Mouse (Mus musculus) thymus, adult 2 months (tissue): ENCODE data around the gene P4htm. TPM values are rescaled to one million over a fixed set of nuclear protein-coding genes. Genes with fewer than 3 reads are reported as not detected.
"Not testable (repeated sequence)": the region's sequence is repeated elsewhere in the genome, so short reads cannot be mapped to it uniquely, and the experiment has no call there.

Experiments used
- DNase-seq: peaks from one replicate; pipeline ENCODE4 v3.0.0; 2021
- H3K27ac ChIP-seq: fragments of 200-500 bp; 2 replicates; pipeline ENCODE4 v1.5.1; 2012; ENCODE audit warnings: low read length, control low read depth; ENCODE audit not compliant: control insufficient read depth, insufficient read depth
- H3K27me3 ChIP-seq: fragments of 200-500 bp; 2 replicates; pipeline ENCODE4 v1.6.1; 2012; ENCODE audit warnings: mild to moderate bottlenecking, low read length, moderate library complexity, mixed read lengths; ENCODE audit not compliant: control insufficient read depth, insufficient read depth
- H3K36me3 ChIP-seq: fragments of 200-500 bp; 2 replicates; pipeline ENCODE4 v1.6.1; 2012; ENCODE audit warnings: mild to moderate bottlenecking, low read length, moderate library complexity; ENCODE audit not compliant: control insufficient read depth, insufficient read depth
- H3K4me1 ChIP-seq: fragments of 200-500 bp; replicated peaks from 2 replicates; pipeline ENCODE4 v1.6.1; 2012; ENCODE audit warnings: low read length; ENCODE audit not compliant: control insufficient read depth, insufficient read depth
- H3K4me3 ChIP-seq: fragments of 200-500 bp; 2 replicates; pipeline ENCODE4 v1.5.1; 2012; ENCODE audit warnings: mild to moderate bottlenecking, low read length, control low read depth, moderate library complexity; ENCODE audit not compliant: control insufficient read depth, insufficient read depth
- CTCF ChIP-seq: fragments of 200-500 bp; IDR thresholded peaks from 2 replicates; pipeline ENCODE4 v1.5.1; 2012; ENCODE audit warnings: mild to moderate bottlenecking, control low read depth, low read length, moderate library complexity, borderline replicate concordance; ENCODE audit not compliant: control insufficient read depth, poor library complexity, insufficient read depth; ENCODE audit errors: extremely low read depth
- POLR2A ChIP-seq: fragments of 200-500 bp; IDR thresholded peaks from 2 replicates; pipeline ENCODE4 v1.6.1; 2012; ENCODE audit warnings: mild to moderate bottlenecking, low read length, control low read depth, moderate library complexity; ENCODE audit not compliant: control insufficient read depth, poor library complexity, insufficient read depth; ENCODE audit errors: extremely low read depth
- whole genome bisulfite sequencing: fragments of 180-500 bp; shearing (Covaris S2); methylation state at CpG from one replicate; pipeline ENCODE4 v1.1.7; 2018; 5-methylcytosine and 5-hydroxymethylcytosine counted together
- polyA plus RNA-seq: library from polyadenylated mRNA; depleted of rRNA; stranded (reverse); fragments of >200 nt; gene quantifications from 2 replicates; pipeline ENCODE4 v1.2.3, GENCODE M21; 2012

P4htm gene
- polyA plus RNA-seq, 1 experiment, result 10.5 TPM

GRCm38 (mm10) chr9:108630683-108631082 is 33.2 kb upstream of the P4htm start:
- Histone ChIP-seq H3K36me3 (0 out of 2 replicates have a peak, but pooled peaks cover 3% of the 10 kb centered on the region), H3K4me1 (no peaks in the 10 kb centered on the region), H3K27ac (no peak overlapping the region), H3K27me3 (no peaks in the 10 kb centered on the region), H3K4me3 (no peak overlapping the region)
- WGBS, result 4% methylated on average over 1 of the region's 1 CpGs
- TF ChIP-seq POLR2A (no peak), CTCF (no peak)
- no peak for DNase-seq

GRCm38 (mm10) chr9:108628141-108628540 is 30.7 kb upstream of the P4htm start:
- Histone ChIP-seq H3K36me3 (0 out of 2 replicates have a peak, but pooled peaks cover 3% of the 10 kb centered on the region), H3K4me1 (no peaks in the 10 kb centered on the region), H3K4me3 (no peak overlapping the region), H3K27ac (no peak overlapping the region), H3K27me3 (no peaks in the 10 kb centered on the region)
- no peak for DNase-seq
- TF ChIP-seq POLR2A (no peak), CTCF (no peak)
- 33% methylated on average over 4 of the region's 4 CpGs for WGBS

- no peak overlapping the region for H3K27ac ChIP-seq
- no peak for DNase-seq
- H3K4me3 ChIP-seq, result no peak overlapping the region
- WGBS, result 84% methylated on average over 2 of the region's 2 CpGs
- H3K27me3 ChIP-seq, result no peaks in the 10 kb centered on the region
- no peaks in the 10 kb centered on the region for H3K4me1 ChIP-seq
- TF ChIP-seq CTCF (no peak), POLR2A (no peak)
- H3K36me3 ChIP-seq, result 0 out of 2 replicates have a peak, but pooled peaks cover 3% of the 10 kb centered on the region
These were observed 29.0 kb upstream of the P4htm start for GRCm38 (mm10) chr9:108626498-108626897.

GRCm38 (mm10) chr9:108617301-108617700 is 19.8 kb upstream of the P4htm start:
- TF ChIP-seq POLR2A (no peak), CTCF (no peak)
- 10% methylated on average over 1 of the region's 1 CpGs for WGBS
- H3K4me1 ChIP-seq, result 0 out of 2 replicates have a peak, but pooled peaks cover 4% of the 10 kb centered on the region
- no peak overlapping the region for H3K4me3 ChIP-seq
- no peak overlapping the region for H3K27ac ChIP-seq
- H3K36me3 ChIP-seq, result peaks cover 46% of the 10 kb centered on the region
- no peaks in the 10 kb centered on the region for H3K27me3 ChIP-seq
- no peak for DNase-seq

GRCm38 (mm10) chr9:108611488-108611887 is 14.0 kb upstream of the P4htm start:
- DNase-seq, result no peak
- H3K36me3 ChIP-seq, result peaks cover 90% of the 10 kb centered on the region
- 0 out of 2 replicates have a peak, but pooled peaks cover under 1% of the 10 kb centered on the region for H3K4me1 ChIP-seq
- no peak overlapping the region for H3K4me3 ChIP-seq
- no peak overlapping the region for H3K27ac ChIP-seq
- no peak for TF ChIP-seq POLR2A
- no peak for TF ChIP-seq CTCF
- H3K27me3 ChIP-seq, result no peaks in the 10 kb centered on the region
- 95% methylated on average over 10 of the region's 10 CpGs for WGBS

GRCm38 (mm10) chr9:108608889-108609288 is 11.4 kb upstream of the P4htm start:
- Histone ChIP-seq H3K4me1 (no peaks in the 10 kb centered on the region), H3K27me3 (no peaks in the 10 kb centered on the region), H3K27ac (no peak overlapping the region), H3K36me3 (peaks cover 95% of the 10 kb centered on the region), H3K4me3 (no peak overlapping the region)
- TF ChIP-seq CTCF, result no peak
- 92% methylated on average over 4 of the region's 4 CpGs for WGBS
- DNase-seq, result no peak

GRCm38 (mm10) chr9:108607929-108608328 is 10.5 kb upstream of the P4htm start:
- not testable (repeated sequence) for DNase-seq, H3K27me3 ChIP-seq, H3K27ac ChIP-seq, H3K4me3 ChIP-seq, H3K4me1 ChIP-seq
- 72% methylated on average over 5 of the region's 5 CpGs for WGBS
- H3K36me3 ChIP-seq, result peaks cover 92% of the 10 kb centered on the region

GRCm38 (mm10) chr9:108601986-108602385 is 4.5 kb upstream of the P4htm start:
- 93% methylated on average over 4 of the region's 4 CpGs for WGBS
- Histone ChIP-seq H3K27me3 (no peaks in the 10 kb centered on the region), H3K36me3 (peaks cover 33% of the 10 kb centered on the region), H3K27ac (no peak overlapping the region), H3K4me3 (no peak overlapping the region), H3K4me1 (peaks cover 4% of the 10 kb centered on the region)
- TF ChIP-seq CTCF, result no peak
- DNase-seq, result no peak
